Mouse (Mus musculus) central nervous system, embryonic 11.5 days (tissue): ENCODE results near the gene Vmn1r143. TPM values are rescaled to one million over a fixed set of nuclear protein-coding genes. Genes with fewer than 3 reads are reported as not detected.

Experiments
- polyA plus RNA-seq: library from polyadenylated mRNA; depleted of rRNA; stranded (reverse); fragments of >200 nt; gene quantifications from 2 replicates; pipeline ENCODE4 v1.2.3, GENCODE M21; 2012; rRNA removed

Gene Vmn1r143
- polyA plus RNA-seq, result not detected in 2 replicates

DNA sequence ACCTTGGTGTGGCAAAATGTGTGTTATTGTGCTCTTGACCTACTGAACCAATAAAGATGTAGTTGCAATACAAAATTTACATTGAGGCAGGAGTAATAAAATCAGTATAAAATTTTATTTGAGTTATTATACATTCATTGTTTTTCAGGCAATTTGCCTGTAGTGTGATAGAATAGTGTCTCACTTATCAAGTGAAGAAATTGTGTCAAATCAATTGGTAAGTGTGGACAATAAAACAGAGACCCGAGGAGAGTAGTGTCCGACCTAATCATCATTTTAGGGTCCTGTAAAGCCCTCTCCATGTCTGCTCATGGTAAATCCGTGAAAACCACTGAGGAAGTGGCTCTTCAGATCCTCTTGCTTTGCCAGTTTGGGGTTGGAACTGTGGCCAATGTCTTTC, at the start of gene Vmn1r143:
TSS of gene Vmn1r143 (plus strand) at position 301 of the 400 bp plus-strand sequence.

DNA sequence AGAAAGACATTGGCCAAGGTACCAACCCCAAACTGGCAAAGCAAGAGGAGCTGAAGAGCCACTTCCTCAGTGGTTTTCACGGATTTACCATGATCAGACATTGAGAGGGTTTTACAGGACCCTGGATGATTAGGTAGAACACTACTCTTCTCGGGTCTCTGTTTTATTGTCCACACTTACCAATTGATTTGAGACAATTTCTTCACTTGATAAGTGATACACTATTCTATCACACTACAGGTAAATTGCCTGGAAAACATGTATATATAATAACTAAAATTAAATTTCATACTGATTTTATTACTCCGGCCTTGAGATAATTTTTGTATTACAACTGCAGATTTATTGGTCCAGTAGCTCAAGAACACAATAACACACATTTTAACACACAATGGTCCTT, 25.2 kb upstream of the Vmn1r143 start, which contains the start of gene Vmn1r142:
TSS of gene Vmn1r142 (minus strand) at position 101 of the 400 bp plus-strand sequence.

DNA sequence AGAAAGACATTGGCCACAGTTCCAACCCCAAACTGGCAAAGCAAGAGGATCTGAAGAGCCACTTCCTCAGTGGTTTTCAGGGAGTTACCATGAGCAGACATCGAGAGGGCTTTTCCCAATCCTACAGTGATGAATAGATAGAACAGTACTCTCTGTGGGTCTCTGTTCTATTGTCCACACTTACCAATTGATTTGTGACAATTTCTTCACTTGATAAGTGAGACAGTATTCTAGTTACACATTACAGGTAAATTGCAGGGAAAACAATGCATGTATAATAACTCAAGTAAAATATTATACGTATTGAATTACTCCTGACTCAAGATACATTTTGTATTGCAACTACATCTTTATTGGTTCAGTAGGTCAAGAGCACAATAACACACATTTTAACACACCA, 12.0 kb downstream of the Vmn1r143 start, which contains the start of gene Gm8653:
TSS of gene Gm8653 (minus strand) at position 101 of the 400 bp plus-strand sequence.

DNA sequence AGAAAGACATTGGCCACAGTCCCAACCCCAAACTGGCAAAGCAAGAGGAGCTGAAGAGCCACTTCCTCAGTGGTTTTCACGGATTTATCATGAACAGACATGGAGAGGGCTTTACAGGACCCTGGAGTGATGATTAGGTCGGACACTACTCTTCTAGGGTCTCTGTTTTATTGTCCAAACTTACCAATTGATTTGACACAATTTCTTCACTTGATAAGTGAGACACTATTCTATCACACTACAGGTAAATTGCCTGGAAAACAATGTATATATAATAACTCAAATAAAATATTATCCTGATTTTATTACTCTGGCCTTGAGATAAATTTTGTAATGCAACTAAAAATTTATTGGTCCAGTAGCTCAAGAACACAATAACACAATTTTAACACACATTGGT, 40.2 kb downstream of the Vmn1r143 start, which contains the start of gene Gm8453:
TSS of gene Gm8453 (minus strand) at position 101 of the 400 bp plus-strand sequence.

Other genes starting within 250 kb of the Vmn1r143 start
- not detected in 2 replicates for gene Vmn1r137, start 194.8 kb upstream of the Vmn1r143 start, polyA plus RNA-seq
- not detected in 2 replicates for gene Vmn1r138, start 160.5 kb upstream of the Vmn1r143 start, polyA plus RNA-seq
- gene Gm6176, start 133.1 kb upstream of the Vmn1r143 start, polyA plus RNA-seq, result not detected in 2 replicates
- not detected in 2 replicates for gene Vmn1r139, start 120.3 kb upstream of the Vmn1r143 start, polyA plus RNA-seq
- gene Gm16451, start 71.1 kb upstream of the Vmn1r143 start, polyA plus RNA-seq, result not detected in 2 replicates
- gene Gm10666, start 54.6 kb upstream of the Vmn1r143 start, polyA plus RNA-seq, result not detected in 2 replicates
- not detected in 2 replicates for gene Vmn1r142, start 25.3 kb upstream of the Vmn1r143 start, polyA plus RNA-seq
- gene Gm8653, start 11.9 kb downstream of the Vmn1r143 start, polyA plus RNA-seq, result not detected in 2 replicates
- not detected in 2 replicates for gene Gm8453, start 40.1 kb downstream of the Vmn1r143 start, polyA plus RNA-seq
- not detected in 2 replicates for gene Gm4187, start 140.3 kb downstream of the Vmn1r143 start, polyA plus RNA-seq
- gene Gm8660, start 181.7 kb downstream of the Vmn1r143 start, polyA plus RNA-seq, result not detected in 2 replicates
- gene Vmn1r148, start 224.2 kb downstream of the Vmn1r143 start, polyA plus RNA-seq, result not detected in 2 replicates
- not detected in 2 replicates for gene Vmn1r149, start 248.9 kb downstream of the Vmn1r143 start, polyA plus RNA-seq